Mouse (Mus musculus) spleen, adult 2 months (tissue): ENCODE data around the gene Olfr374. TPM values are rescaled to one million over a fixed set of nuclear protein-coding genes. Genes with fewer than 3 reads are reported as not detected.
"Not testable (repeated sequence)": the region's sequence is repeated elsewhere in the genome, so short reads cannot be mapped to it uniquely, and the experiment has no call there.

Experiments used
- DNase-seq, 2 experiments: peaks; one replicate each; pipeline versions ENCODE4 v3.0.0 to v3.0.0-alpha.2; 2012 to 2021; ENCODE audit warnings: low spot score in 2 of 2, low read depth in 1 of 2
- H3K27ac ChIP-seq: fragments of 200-500 bp; 2 replicates; pipeline ENCODE4 v1.5.1; 2012; ENCODE audit warnings: low read length, inconsistent platforms; ENCODE audit not compliant: insufficient read depth
- H3K27me3 ChIP-seq: fragments of 200-500 bp; 2 replicates; pipeline ENCODE4 v1.6.1; 2012; ENCODE audit warnings: mild to moderate bottlenecking, moderate library complexity, low read length, inconsistent platforms; ENCODE audit not compliant: control insufficient read depth, insufficient read depth
- H3K36me3 ChIP-seq: fragments of 200-500 bp; 2 replicates; pipeline ENCODE4 v1.6.1; 2012; ENCODE audit warnings: mild to moderate bottlenecking, low read length, inconsistent platforms; ENCODE audit not compliant: control insufficient read depth, insufficient read depth
- H3K4me1 ChIP-seq: fragments of 200-500 bp; 2 replicates; pipeline ENCODE4 v1.6.1; 2011; ENCODE audit warnings: inconsistent platforms; ENCODE audit not compliant: control insufficient read depth, insufficient read depth, insufficient read length
- H3K4me3 ChIP-seq: fragments of 200-500 bp; 2 replicates; pipeline ENCODE4 v1.5.1; 2011; ENCODE audit warnings: mild to moderate bottlenecking, inconsistent platforms; ENCODE audit not compliant: insufficient read depth, insufficient read length; ENCODE audit errors: extremely low read depth
- CTCF ChIP-seq: fragments of 200-500 bp; IDR thresholded peaks from 2 replicates; pipeline ENCODE4 v1.5.1; 2011; ENCODE audit warnings: mild to moderate bottlenecking, inconsistent platforms; ENCODE audit not compliant: insufficient read depth, insufficient read length, insufficient replicate concordance; ENCODE audit errors: extremely low read depth
- POLR2A ChIP-seq: fragments of 200-500 bp; IDR thresholded peaks from 2 replicates; pipeline ENCODE4 v1.6.1; 2011; ENCODE audit warnings: low read depth, low read length, inconsistent platforms
- WGBS: fragments of 180-500 bp; shearing (Covaris S2); methylation state at CpG from one replicate; pipeline ENCODE4 v1.1.7; 2018; 5-methylcytosine and 5-hydroxymethylcytosine counted together
- polyA plus RNA-seq: library from polyadenylated mRNA; depleted of rRNA; stranded (reverse); fragments of >200 nt; gene quantifications from 2 replicates; pipeline ENCODE4 v1.2.3, GENCODE M21; 2012; rRNA removed

Olfr374 gene
- polyA plus RNA-seq: 0.01 and 0.04 TPM in 2 replicates

DNA sequence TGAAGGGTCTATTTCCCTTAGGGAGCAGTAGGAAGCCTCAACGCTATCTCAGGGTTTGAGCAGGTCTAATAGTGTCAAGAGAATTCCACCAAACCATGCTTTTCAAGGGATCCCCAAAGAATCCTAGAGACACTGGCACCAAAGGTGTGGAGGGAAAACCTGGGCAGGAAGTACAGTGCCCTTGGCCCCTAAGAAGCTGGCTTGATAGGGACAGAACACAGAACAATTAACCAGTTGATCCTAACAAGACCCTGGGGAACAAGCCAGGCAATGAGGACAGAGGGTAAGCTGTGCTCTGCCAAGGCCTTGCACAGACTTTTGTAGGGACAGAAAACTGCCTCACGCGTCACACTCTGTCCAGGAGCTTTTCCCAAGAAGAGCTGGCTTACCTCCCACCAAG lies at the start of gene Olfr374:
Gene Olfr374, plus strand, starts transcription at position 301 of the 400 bp plus-strand sequence.
- no peak for DNase-seq
- 93% methylated on average over 3 of the region's 3 CpGs for WGBS
- H3K36me3 ChIP-seq: no peaks in the 10 kb centered on the region
- TF ChIP-seq POLR2A (no peak), CTCF (no peak)
- H3K27ac ChIP-seq: no peak within 1 kb of the TSS
- peaks cover 2% of the 10 kb centered on the region; the same call in 1 of the 2 replicates for H3K4me1 ChIP-seq
- H3K4me3 ChIP-seq: no peak within 1 kb of the TSS
- H3K27me3 ChIP-seq: no peaks in the 10 kb centered on the region

GRCm38 (mm10) chr8:72057643-72058042 lies 49.2 kb upstream of the Olfr374 start:
- not testable (repeated sequence) for H3K27me3 ChIP-seq, DNase-seq, H3K27ac ChIP-seq, H3K36me3 ChIP-seq, H3K4me1 ChIP-seq, H3K4me3 ChIP-seq
- 92% methylated on average over 3 of the region's 4 CpGs for WGBS

- not testable (repeated sequence) for H3K36me3 ChIP-seq, H3K27me3 ChIP-seq, H3K4me1 ChIP-seq, H3K4me3 ChIP-seq
- WGBS: 56% methylated on average over 1 of the region's 1 CpGs
- H3K27ac ChIP-seq: peak overlapping the region; percentile 70
- peak in 1 of 2 experiments; percentile 35 for DNase-seq
Measured at GRCm38 (mm10) chr8:72066819-72067399, 39.9 kb upstream of the Olfr374 start.

DNA sequence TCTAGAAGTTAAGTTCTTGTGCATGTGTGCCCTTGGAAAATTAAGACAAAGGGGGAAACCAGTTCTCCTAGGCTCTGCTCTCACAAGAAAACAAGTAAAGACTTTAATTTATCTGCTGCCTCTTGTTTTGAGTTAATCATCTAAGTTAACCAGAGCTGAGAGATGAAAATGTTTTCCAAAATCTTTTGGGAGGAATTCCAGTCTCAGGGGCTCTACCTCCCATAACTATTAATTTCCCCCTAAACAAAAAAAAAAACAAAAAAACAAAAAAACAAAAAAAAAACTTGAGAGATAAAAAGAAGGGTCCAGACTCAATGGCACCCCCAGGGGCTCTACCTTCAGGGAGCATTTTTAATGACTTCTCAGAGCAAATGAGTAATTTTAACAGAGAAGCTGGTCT lies 24.0 kb upstream of the Olfr374 start, which contains the start of gene Olfr373:
Gene Olfr373, plus strand, starts transcription at position 301 of the 400 bp plus-strand sequence.
- H3K4me3 ChIP-seq, DNase-seq, H3K36me3 ChIP-seq, H3K27ac ChIP-seq, H3K27me3 ChIP-seq, H3K4me1 ChIP-seq: not testable (repeated sequence)

DNA sequence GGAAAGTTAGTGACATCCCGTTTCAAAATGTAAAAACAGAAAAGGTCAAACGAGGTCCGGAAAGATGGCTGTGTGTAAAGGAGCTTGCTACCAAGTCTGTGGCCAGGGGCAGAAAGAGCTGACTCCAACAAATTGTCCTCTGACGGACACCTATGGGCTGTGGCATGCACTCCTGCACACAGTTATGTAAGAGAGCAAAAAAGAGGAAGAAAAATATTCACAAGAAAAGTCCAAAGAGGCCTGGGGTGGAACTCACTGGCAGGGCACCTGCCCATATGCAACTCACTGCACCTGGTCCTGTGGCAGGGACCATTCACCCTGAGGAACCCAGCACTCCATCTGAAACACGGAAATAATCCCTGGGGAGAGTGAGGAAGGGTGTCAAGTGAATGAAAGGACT lies 22.1 kb upstream of the Olfr374 start:
- no peak for DNase-seq
- Histone ChIP-seq H3K36me3 (no peaks in the 10 kb centered on the region), H3K4me3 (no peak overlapping the region), H3K4me1 (peaks cover 6% of the 10 kb centered on the region; the same call in 1 of the 2 replicates), H3K27me3 (no peaks in the 10 kb centered on the region), H3K27ac (peak overlapping the region; percentile 57)
- WGBS: 15% methylated on average over 5 of the region's 5 CpGs
- TF ChIP-seq CTCF: no peak
- TF ChIP-seq POLR2A: no peak

- H3K36me3 ChIP-seq, DNase-seq, H3K4me1 ChIP-seq, H3K27me3 ChIP-seq, H3K4me3 ChIP-seq, H3K27ac ChIP-seq: not testable (repeated sequence)
- 80% methylated on average over 3 of the region's 3 CpGs for WGBS
Measured at GRCm38 (mm10) chr8:72087611-72088010, 19.2 kb upstream of the Olfr374 start.

DNA sequence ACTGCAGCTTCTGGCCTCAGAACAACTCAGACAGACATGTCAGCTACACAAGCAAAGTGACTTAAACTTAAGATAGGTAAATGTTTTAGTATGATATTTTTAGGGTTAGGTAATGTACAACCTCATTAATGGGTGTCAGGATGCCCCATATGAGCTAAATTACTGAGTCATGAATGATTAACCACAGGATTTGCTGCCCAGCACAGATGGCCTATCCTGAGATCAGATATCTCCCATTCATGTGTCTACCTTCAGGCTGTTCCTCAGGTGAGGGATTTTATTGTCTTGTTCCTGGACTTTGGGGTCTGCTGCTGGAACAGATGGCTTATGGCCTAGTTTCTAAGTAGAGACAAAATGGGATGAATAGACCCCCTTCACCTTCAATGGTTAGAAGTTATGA lies 10.1 kb upstream of the Olfr374 start:
- not testable (repeated sequence) for H3K36me3 ChIP-seq, H3K27me3 ChIP-seq, DNase-seq, H3K4me3 ChIP-seq, H3K4me1 ChIP-seq, H3K27ac ChIP-seq

DNA sequence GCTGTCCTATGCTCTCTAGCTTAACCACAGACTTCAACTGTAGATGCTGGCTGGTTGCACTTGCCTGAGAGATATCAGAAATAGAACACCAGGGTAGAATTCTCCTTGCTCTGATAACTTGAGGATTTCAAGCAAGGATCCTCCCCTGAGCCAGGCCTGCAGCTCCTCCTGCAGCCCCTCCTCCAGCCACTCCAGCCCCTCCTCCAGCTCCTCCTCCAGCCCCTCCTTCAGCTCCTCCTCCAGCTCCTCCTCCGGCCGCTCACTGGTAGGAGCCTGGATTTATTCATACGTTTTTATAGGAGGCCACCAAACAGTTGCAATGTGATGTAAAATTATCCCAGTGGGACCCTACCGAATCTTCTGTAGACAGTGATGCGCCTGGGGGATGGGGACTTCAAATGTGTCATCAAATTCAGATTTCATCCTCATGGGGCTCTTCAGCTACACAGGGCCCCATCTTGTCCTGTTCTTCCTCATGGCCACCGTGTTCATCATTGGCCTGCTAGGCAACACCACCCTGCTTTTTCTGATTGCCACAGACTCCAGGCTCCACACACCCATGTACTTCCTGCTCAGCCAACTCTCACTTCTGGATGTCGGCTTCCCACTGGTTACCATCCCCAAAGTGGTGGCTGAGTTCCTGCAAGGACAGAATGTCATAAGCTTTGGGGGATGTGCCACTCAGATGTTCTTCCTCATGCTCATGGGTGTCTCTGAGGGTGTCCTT lies 7.3 kb upstream of the Olfr374 start:
- H3K36me3 ChIP-seq, H3K27ac ChIP-seq, H3K4me1 ChIP-seq, DNase-seq, H3K4me3 ChIP-seq, H3K27me3 ChIP-seq: not testable (repeated sequence)
- 79% methylated on average over 6 of the region's 7 CpGs for whole genome bisulfite sequencing
